Mouse (Mus musculus) kidney, embryonic 14.5 days (tissue): ENCODE data around the gene H2-Ob. TPM values are rescaled to one million over a fixed set of nuclear protein-coding genes. Genes with fewer than 3 reads are reported as not detected.
"Not testable (repeated sequence)": the region's sequence is repeated elsewhere in the genome, so short reads cannot be mapped to it uniquely, and the experiment has no call there.

Experiments
- ATAC-seq: fragments of 200-750 bp; cut with Nextera tagmentation; 2 replicates; pipeline ENCODE4 v1.8.0; 2017; ENCODE audit warnings: moderate number of reproducible peaks, mild to moderate bottlenecking, moderate TSS enrichment, moderate library complexity; ENCODE audit not compliant: low FRiP score, low TSS enrichment
- H3K27ac ChIP-seq: fragments of 300-500 bp; sonication (generic); 2 replicates; pipeline ENCODE4 v1.5.1; 2014; ENCODE audit warnings: low read depth, mild to moderate bottlenecking, low read length, moderate library complexity, mixed read lengths
- H3K27me3 ChIP-seq: fragments of 300-500 bp; sonication (generic); 2 replicates; pipeline ENCODE4 v1.6.1; 2014; ENCODE audit warnings: mild to moderate bottlenecking, low read length; ENCODE audit not compliant: control insufficient read depth, insufficient read depth
- H3K36me3 ChIP-seq: fragments of 300-500 bp; sonication (generic); 2 replicates; pipeline ENCODE4 v1.6.1; 2014; ENCODE audit warnings: low read length, mixed read lengths; ENCODE audit not compliant: control insufficient read depth, insufficient read depth
- H3K4me1 ChIP-seq: fragments of 300-500 bp; sonication (generic); 2 replicates; pipeline ENCODE4 v1.6.1; 2014; ENCODE audit warnings: low read length, mixed read lengths; ENCODE audit not compliant: control insufficient read depth, insufficient read depth
- H3K4me2 ChIP-seq: fragments of 300-500 bp; sonication (generic); replicated peaks from 2 replicates; pipeline ENCODE4 v1.6.1; 2014; ENCODE audit warnings: low read depth, mild to moderate bottlenecking, low read length
- H3K4me3 ChIP-seq: fragments of 300-500 bp; sonication (generic); 2 replicates; pipeline ENCODE4 v1.5.1; 2014; ENCODE audit warnings: mild to moderate bottlenecking, low read length
- H3K9ac ChIP-seq: fragments of 300-500 bp; sonication (generic); 2 replicates; pipeline ENCODE4 v1.6.1; 2014; ENCODE audit warnings: low read depth, mild to moderate bottlenecking, low read length, moderate library complexity
- H3K9me3 ChIP-seq: fragments of 300-500 bp; sonication (generic); 2 replicates; pipeline ENCODE4 v1.6.1; 2016; ENCODE audit warnings: low read length; ENCODE audit not compliant: control insufficient read depth
- WGBS: fragments of 180-500 bp; shearing (Covaris S2); extraction: QIAGEN DNeasy Blood & Tissue Kit; methylation state at CpG from one replicate; pipeline ENCODE4 v1.1.7; 2014; 5-methylcytosine and 5-hydroxymethylcytosine counted together
- polyA plus RNA-seq: library from polyadenylated mRNA; unstranded; fragments of >200 nt; fragmentation: Nextera tagmentation; extraction: Ambion mirVana; gene quantifications from 2 replicates; pipeline ENCODE4 v1.2.1, GENCODE M21; 2014

The H2-Ob gene
- polyA plus RNA-seq, 1 experiment from 2014 or later: not detected

DNA sequence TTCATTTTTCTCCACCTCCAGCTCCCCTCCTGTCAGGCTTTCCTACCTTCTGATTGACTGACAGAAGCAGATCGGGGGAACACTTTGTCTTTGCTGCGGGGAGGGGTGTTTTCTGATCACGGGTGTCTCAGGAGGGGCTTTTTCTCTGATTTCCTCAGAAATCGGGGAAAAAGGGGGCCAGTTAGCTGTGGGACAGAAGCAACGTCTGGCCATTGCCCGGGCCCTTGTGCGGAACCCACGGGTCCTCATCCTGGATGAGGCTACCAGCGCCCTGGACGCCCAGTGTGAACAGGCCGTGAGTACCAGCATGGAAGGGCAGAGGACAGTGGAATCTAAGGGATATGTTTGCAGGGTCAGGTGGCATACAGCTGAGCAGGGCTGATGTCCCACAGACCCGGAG, 23.5 kb upstream of the H2-Ob start:
- Histone ChIP-seq H3K27ac (no peak overlapping the region), H3K9ac (no peak overlapping the region), H3K9me3 (no peaks in the 10 kb centered on the region; the same call in 1 of the 2 replicates), H3K4me1 (no peaks in the 10 kb centered on the region), H3K36me3 (no peaks in the 10 kb centered on the region), H3K4me3 (no peak overlapping the region), H3K4me2 (no peak overlapping the region), H3K27me3 (peaks cover 43% of the 10 kb centered on the region)
- no peak for ATAC-seq
- WGBS: 86% methylated on average over 12 of the region's 12 CpGs

DNA sequence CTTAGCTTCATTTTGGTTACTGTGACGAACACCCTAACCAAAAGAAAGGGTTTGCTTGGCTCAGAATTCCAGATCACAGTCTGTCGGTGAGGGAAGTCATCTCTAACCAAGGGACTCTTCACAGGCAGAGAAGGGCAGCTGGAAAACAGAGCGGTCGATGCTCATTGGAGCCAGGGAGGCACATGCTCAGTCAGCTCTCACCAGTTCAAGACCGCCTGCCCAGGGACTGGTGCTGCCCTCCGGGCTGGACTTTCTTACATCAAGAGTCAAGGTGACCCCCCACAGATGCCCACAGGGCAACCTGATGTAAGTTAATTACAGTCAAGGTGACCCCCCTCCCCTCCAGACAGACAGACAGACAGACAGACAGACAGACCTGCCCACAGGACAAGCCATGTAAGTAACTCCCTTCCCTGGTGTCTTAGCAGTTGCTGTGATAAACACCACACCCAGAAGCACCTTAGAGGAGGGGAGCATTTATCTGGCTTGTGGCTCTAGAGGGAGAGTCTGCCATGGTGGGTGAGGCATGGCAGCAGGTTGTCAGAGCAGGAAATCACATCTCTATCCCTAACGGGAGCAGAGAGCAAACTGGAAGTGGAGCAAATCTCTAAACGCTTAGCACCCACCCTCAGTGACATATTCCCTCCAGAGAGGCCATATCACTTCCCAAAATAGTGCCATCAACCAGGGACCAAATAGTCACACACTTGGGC, 21.3 kb upstream of the H2-Ob start:
- peaks cover 26% of the 10 kb centered on the region for H3K27me3 ChIP-seq
- no peaks in the 10 kb centered on the region for H3K36me3 ChIP-seq
- no peak overlapping the region for H3K4me3 ChIP-seq
- 88% methylated on average over 8 of the region's 8 CpGs for WGBS
- H3K9me3 ChIP-seq: no peaks in the 10 kb centered on the region; the same call in 1 of the 2 replicates
- no peak overlapping the region for H3K27ac ChIP-seq
- H3K9ac ChIP-seq: no peak overlapping the region
- no peaks in the 10 kb centered on the region for H3K4me1 ChIP-seq
- H3K4me2 ChIP-seq: no peak overlapping the region
- no peak for ATAC-seq

DNA sequence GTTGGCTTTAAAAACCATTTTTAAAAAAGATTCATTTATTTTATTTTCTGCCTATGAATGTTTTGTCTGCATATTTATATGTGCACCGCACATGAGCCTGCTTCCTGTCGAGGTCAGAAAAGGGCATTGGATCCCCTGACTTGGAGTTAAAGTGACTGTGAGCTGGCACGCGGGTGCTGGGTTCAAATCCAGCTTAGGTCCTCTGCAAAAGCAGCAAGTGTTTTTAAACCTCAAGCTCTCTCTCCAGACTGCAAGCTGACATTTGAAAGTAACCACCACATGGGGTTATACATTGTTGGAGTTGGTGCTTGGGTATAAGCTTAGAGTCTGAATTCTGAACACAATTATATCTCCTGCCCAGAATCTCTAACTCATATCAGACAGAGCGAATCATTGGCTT, 20.7 kb upstream of the H2-Ob start:
- H3K4me3 ChIP-seq: no peak overlapping the region
- H3K9ac ChIP-seq: no peak overlapping the region
- no peaks in the 10 kb centered on the region for H3K4me1 ChIP-seq
- 91% methylated on average over 5 of the region's 5 CpGs for WGBS
- H3K9me3 ChIP-seq: no peaks in the 10 kb centered on the region; the same call in 1 of the 2 replicates
- H3K27me3 ChIP-seq: peaks cover 20% of the 10 kb centered on the region
- no peaks in the 10 kb centered on the region for H3K36me3 ChIP-seq
- ATAC-seq: no peak
- H3K27ac ChIP-seq: no peak overlapping the region
- no peak overlapping the region for H3K4me2 ChIP-seq

DNA sequence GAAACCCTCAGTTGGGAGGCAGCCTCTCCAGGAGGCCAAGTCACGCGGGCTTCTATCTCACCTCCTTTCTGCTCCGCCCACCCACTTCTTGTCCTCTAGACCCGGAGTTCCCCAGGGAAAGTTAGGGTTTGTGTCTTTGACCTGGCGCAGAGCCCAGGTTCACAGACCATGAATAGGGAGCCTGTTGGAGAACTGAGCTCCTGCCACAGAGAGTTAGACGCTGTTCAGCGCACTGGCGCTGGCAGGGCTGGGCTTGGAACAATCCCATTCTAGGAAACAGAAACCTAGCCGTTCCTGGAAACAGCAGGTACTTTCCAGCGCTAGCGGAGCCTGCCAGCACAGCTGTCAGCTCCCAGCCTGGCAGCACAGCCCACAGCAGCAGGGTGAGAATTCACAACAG, 20.0 kb upstream of the H2-Ob start:
- no peak overlapping the region for H3K27ac ChIP-seq
- no peak overlapping the region for H3K9ac ChIP-seq
- no peaks in the 10 kb centered on the region for H3K36me3 ChIP-seq
- ATAC-seq: no peak
- peaks cover 13% of the 10 kb centered on the region for H3K27me3 ChIP-seq
- H3K4me1 ChIP-seq: no peaks in the 10 kb centered on the region
- H3K4me3 ChIP-seq: no peak overlapping the region
- H3K9me3 ChIP-seq: no peaks in the 10 kb centered on the region; the same call in 1 of the 2 replicates
- 83% methylated on average over 11 of the region's 11 CpGs for WGBS
- H3K4me2 ChIP-seq: no peak overlapping the region

DNA sequence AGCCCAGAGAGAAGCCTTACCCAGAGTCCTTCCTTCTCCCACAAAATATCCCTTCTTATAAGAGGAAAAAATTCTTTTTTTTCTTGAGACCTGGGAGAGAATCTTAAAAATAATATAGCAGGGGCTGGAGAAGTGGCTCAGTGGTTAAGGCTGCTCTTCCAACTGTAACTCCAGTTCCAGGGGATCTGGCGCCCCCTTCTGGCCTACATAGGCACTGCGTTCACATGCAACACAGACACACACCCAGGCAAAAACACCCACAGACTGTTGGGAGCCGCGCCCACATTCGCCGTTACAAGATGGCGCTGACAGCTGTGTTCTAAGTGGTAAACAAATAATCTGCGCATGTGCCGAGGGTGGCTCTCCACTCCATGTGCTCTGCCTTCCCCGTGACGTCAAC, 19.6 kb upstream of the H2-Ob start:
- H3K27me3 ChIP-seq, H3K4me3 ChIP-seq, H3K4me1 ChIP-seq, H3K4me2 ChIP-seq, H3K9ac ChIP-seq, H3K27ac ChIP-seq, H3K36me3 ChIP-seq, H3K9me3 ChIP-seq, ATAC-seq: not testable (repeated sequence)
- WGBS: 90% methylated on average over 7 of the region's 11 CpGs

DNA sequence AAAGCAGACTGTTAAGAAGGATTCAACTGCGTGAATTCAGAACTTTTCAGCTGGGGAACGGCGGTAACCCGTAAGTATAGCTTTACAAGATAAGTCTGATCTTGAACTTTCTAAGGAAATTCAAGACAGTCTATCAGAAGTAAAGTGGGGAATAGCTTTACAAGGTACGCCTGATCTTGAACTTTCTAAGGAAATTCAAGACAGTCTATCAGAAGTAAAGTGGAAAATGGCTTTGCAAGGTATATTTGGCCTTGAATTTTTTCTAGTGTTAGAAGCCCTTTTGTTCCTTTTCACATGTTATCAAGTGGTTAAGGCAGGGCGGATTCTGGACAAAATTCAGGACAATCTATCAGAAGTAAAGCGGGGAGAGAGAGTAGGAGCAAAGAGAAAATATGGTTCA, 18.9 kb upstream of the H2-Ob start:
- H3K9me3 ChIP-seq, H3K27me3 ChIP-seq, H3K9ac ChIP-seq, ATAC-seq, H3K4me3 ChIP-seq, H3K36me3 ChIP-seq, H3K4me2 ChIP-seq, H3K4me1 ChIP-seq, H3K27ac ChIP-seq: not testable (repeated sequence)
- WGBS: 97% methylated on average over 3 of the region's 7 CpGs

DNA sequence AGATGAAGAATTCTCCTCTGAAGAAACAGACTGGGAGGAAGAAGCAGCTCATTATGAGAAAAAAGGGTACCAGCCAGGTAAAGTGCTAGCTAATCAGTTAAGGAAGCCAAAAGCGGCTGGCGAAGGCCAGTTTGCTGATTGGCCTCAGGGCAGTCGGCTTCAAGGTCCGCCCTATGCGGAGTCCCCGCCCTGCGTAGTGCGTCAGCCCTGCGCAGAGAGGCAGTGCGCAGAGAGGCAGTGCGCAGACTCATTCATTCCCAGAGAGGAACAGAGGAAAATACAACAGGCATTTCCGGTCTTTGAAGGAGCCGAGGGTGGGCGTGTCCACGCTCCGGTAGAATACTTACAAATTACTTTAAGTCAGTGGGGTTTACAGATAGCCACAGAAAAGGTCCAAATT, 18.3 kb upstream of the H2-Ob start:
- not testable (repeated sequence) for H3K4me1 ChIP-seq, H3K9me3 ChIP-seq, H3K4me3 ChIP-seq, H3K4me2 ChIP-seq, H3K36me3 ChIP-seq, ATAC-seq, H3K9ac ChIP-seq, H3K27me3 ChIP-seq, H3K27ac ChIP-seq
- no CpG with 5 or more reads among the region's 16 CpGs for WGBS

DNA sequence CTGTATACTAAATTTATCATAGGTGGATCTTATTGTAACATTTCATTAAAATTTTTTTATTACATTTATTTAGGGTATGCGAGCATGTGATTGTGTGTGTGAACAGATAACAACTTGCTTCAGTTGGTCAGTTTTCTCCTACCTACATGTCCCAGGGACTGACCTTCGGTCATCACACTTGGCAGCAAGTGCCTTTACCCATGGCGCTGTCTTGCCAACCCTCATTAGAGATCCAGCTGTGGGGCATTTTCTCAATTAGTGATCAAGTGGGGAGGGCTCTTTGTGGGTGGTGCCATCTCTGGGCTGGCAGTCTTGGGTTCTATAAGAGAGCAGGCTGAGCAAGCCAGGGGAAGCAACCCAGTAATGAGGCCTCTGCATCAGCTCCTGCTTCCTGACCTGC, 13.9 kb upstream of the H2-Ob start:
- no peak overlapping the region for H3K27ac ChIP-seq
- H3K4me2 ChIP-seq: no peak overlapping the region
- no peak for ATAC-seq
- H3K4me1 ChIP-seq: no peaks in the 10 kb centered on the region
- no peak overlapping the region for H3K4me3 ChIP-seq
- H3K27me3 ChIP-seq: no peaks in the 10 kb centered on the region
- H3K9me3 ChIP-seq: peaks cover 10% of the 10 kb centered on the region
- H3K36me3 ChIP-seq: no peaks in the 10 kb centered on the region
- WGBS: 90% methylated on average over 3 of the region's 3 CpGs
- no peak overlapping the region for H3K9ac ChIP-seq

DNA sequence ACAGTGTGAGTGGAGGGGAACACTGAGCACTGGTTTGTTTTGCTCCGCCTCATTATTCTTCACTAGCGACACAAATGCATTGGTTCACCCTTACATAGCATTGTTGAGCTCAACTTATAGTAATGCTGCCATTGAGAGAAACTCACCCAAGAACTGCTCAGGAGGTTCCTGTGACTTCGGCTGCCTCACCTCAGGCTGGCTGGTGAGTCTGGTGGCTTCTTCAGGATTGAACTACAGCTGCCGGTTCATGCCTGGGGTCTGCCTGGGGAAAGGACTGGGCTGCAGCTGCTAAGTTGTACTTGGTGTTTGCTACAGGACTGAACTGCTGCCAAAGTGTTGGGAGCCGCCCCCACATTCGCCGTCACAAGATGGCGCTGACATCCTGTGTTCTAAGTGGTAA, 13.3 kb upstream of the H2-Ob start:
- H3K9ac ChIP-seq: no peak overlapping the region
- no peaks in the 10 kb centered on the region for H3K27me3 ChIP-seq
- no peak overlapping the region for H3K27ac ChIP-seq
- H3K4me1 ChIP-seq: no peaks in the 10 kb centered on the region
- peaks cover 10% of the 10 kb centered on the region for H3K9me3 ChIP-seq
- no peaks in the 10 kb centered on the region for H3K36me3 ChIP-seq
- no peak overlapping the region for H3K4me2 ChIP-seq
- 98% methylated on average over 8 of the region's 8 CpGs for WGBS
- H3K4me3 ChIP-seq: no peak overlapping the region
- no peak for ATAC-seq
